Mouse (Mus musculus) right cerebral cortex, postnatal 14 days (tissue): ENCODE measurements around the gene Gm10486.
"Not testable (repeated sequence)": the region's sequence is repeated elsewhere in the genome, so short reads cannot be mapped to it uniquely, and the experiment has no call there.

ENCODE experiments used
- DNase-seq: peaks from one replicate; pipeline ENCODE4 v3.0.0; 2022

The Gm10486 gene

DNA sequence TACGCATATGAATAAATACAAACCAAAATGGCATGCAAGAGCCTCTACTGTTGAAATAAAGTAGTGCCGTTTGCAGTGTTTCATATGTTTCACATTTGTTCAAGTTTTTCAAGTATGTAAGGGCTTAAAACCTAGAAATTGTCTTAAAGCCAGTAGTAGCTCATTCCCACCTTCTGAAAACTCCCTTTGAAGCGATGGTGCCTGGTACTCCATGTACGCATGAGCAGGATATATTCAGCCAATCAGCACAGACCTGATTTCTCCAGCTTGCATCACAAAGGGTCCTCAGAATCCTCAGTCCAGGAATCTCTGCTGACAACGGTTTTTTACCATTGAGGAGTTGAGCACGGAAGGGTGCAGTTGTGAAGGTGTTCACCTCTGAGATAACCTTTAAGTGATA is at the start of gene Gm10486:
Gm10486 (plus strand) TSS at position 301 of the 400 bp plus-strand sequence.
- DNase-seq: not testable (repeated sequence)
